Mouse (Mus musculus) left cerebral cortex, adult 2 months (tissue): ENCODE results near the gene Med13l. TPM values are rescaled to one million over a fixed set of nuclear protein-coding genes. Genes with fewer than 3 reads are reported as not detected.

Source experiments
- DNase-seq, 2 experiments: peaks; one replicate each; pipeline ENCODE4 v3.0.0; 2021 to 2022; ENCODE audit warnings: low spot score in 2 of 2, mixed read lengths in 1 of 2; ENCODE audit errors: extremely low spot score in 1 of 2
- H3K27ac ChIP-seq: fragments of 200-600 bp; 2 replicates; pipeline ENCODE4 v1.8.1; 2022
- H3K4me3 ChIP-seq: fragments of 200-600 bp; 2 replicates; pipeline ENCODE4 v1.8.1; 2022
- CTCF ChIP-seq: fragments of 200-600 bp; IDR thresholded peaks from 2 replicates; pipeline ENCODE4 v1.8.1; 2022; ENCODE audit warnings: antibody characterized with exemption, mild to moderate bottlenecking, moderate library complexity
- intact Hi-C: fragments of 180-260 bp; cut with DNase I; formaldehyde crosslinking; loops from one replicate; pipeline ENCODE4 v1.15.1; 2025
- total RNA-seq, 2 experiments: library from RNA; stranded (reverse); gene quantifications; 2 replicates each; pipeline ENCODE4 v1.2.3; 2021

Med13l gene
- total RNA-seq, 2 experiments from 2014 or later, result 118 to 123 TPM

- no peak overlapping the region for H3K4me3 ChIP-seq
- TF ChIP-seq CTCF, result no peak
- H3K27ac ChIP-seq, result no peak overlapping the region
- DNase-seq, result no peak
- intact Hi-C loops, result no loop called here
Measured at GRCm38 (mm10) chr5:118808946-118809345, 248.5 kb downstream of the Med13l start.

GRCm38 (mm10) chr5:118809588-118809987, 249.1 kb downstream of the Med13l start:
- Histone ChIP-seq H3K27ac (no peak overlapping the region), H3K4me3 (no peak overlapping the region)
- intact Hi-C loops, result no loop called here
- no peak for TF ChIP-seq CTCF
- no peak for DNase-seq

- Histone ChIP-seq H3K4me3 (no peak overlapping the region), H3K27ac (no peak overlapping the region)
- no peak for DNase-seq
- intact Hi-C loops, result no loop called here
- peak; percentile 19 for TF ChIP-seq CTCF
Measured at GRCm38 (mm10) chr5:118811690-118812089, 251.2 kb downstream of the Med13l start.

GRCm38 (mm10) chr5:118812421-118812820, 251.9 kb downstream of the Med13l start:
- TF ChIP-seq CTCF, result no peak
- DNase-seq, result no peak
- Histone ChIP-seq H3K27ac (no peak overlapping the region), H3K4me3 (no peak overlapping the region)
- intact Hi-C loops, result no loop called here

GRCm38 (mm10) chr5:118812947-118813401, 252.5 kb downstream of the Med13l start:
- Histone ChIP-seq H3K4me3 (no peak overlapping the region), H3K27ac (no peak overlapping the region)
- no peak for TF ChIP-seq CTCF
- DNase-seq, result no peak
- intact Hi-C loops, result no loop called here

- intact Hi-C loops, result no loop called here
- peak; percentile 33 for TF ChIP-seq CTCF
- Histone ChIP-seq H3K27ac (no peak overlapping the region), H3K4me3 (no peak overlapping the region)
- no peak for DNase-seq
Measured at GRCm38 (mm10) chr5:118814052-118814451, 253.6 kb downstream of the Med13l start.
